Mouse (Mus musculus) limb, embryonic 11.5 days (tissue): ENCODE results near the gene Trim43a. TPM values are rescaled to one million over a fixed set of nuclear protein-coding genes. Genes with fewer than 3 reads are reported as not detected.
"Not testable (repeated sequence)": the region's sequence is repeated elsewhere in the genome, so short reads cannot be mapped to it uniquely, and the experiment has no call there.

ENCODE experiments used
- ATAC-seq: fragments of 200-750 bp; cut with Nextera tagmentation; 2 replicates; pipeline ENCODE4 v1.8.0; 2017; ENCODE audit warnings: low read depth; ENCODE audit not compliant: insufficient number of reproducible peaks, low FRiP score, low TSS enrichment
- DNase-seq: peaks from one replicate; pipeline ENCODE4 v3.0.0-alpha.2; 2015; ENCODE audit warnings: low spot score
- H3K27ac ChIP-seq: fragments of 300-500 bp; sonication (generic); replicated peaks from 2 replicates; pipeline ENCODE4 v1.5.1; 2014; ENCODE audit warnings: low read depth, mild to moderate bottlenecking, low read length
- H3K27me3 ChIP-seq: fragments of 300-500 bp; sonication (generic); 2 replicates; pipeline ENCODE4 v1.6.1; 2014; ENCODE audit warnings: mild to moderate bottlenecking, low read length, mixed read lengths; ENCODE audit not compliant: control insufficient read depth, insufficient read depth
- H3K36me3 ChIP-seq: fragments of 300-500 bp; sonication (generic); 2 replicates; pipeline ENCODE4 v1.6.1; 2014; ENCODE audit warnings: mild to moderate bottlenecking, low read length, moderate library complexity, mixed read lengths; ENCODE audit not compliant: control insufficient read depth, insufficient read depth
- H3K4me1 ChIP-seq: fragments of 300-500 bp; sonication (generic); 2 replicates; pipeline ENCODE4 v1.6.1; 2014; ENCODE audit warnings: low read length, mixed read lengths; ENCODE audit not compliant: control insufficient read depth, insufficient read depth
- H3K4me2 ChIP-seq: fragments of 300-500 bp; sonication (generic); 2 replicates; pipeline ENCODE4 v1.6.1; 2014; ENCODE audit warnings: low read depth, mild to moderate bottlenecking, moderate library complexity; ENCODE audit not compliant: severe bottlenecking
- H3K4me3 ChIP-seq: fragments of 300-500 bp; sonication (generic); 2 replicates; pipeline ENCODE4 v1.5.1; 2014; ENCODE audit warnings: low read depth, low read length
- H3K9ac ChIP-seq: fragments of 300-500 bp; sonication (generic); 2 replicates; pipeline ENCODE4 v1.6.1; 2014; ENCODE audit warnings: mild to moderate bottlenecking, low read length
- H3K9me3 ChIP-seq: fragments of 300-500 bp; sonication (generic); 2 replicates; pipeline ENCODE4 v1.6.1; 2016; ENCODE audit warnings: low read length; ENCODE audit not compliant: control insufficient read depth
- WGBS: fragments of 180-500 bp; shearing (Covaris S2); extraction: QIAGEN DNeasy Blood & Tissue Kit; methylation state at CpG from one replicate; pipeline ENCODE4 v1.1.7; 2014; 5-methylcytosine and 5-hydroxymethylcytosine counted together
- polyA plus RNA-seq: library from polyadenylated mRNA; unstranded; fragments of >200 nt; fragmentation: Nextera tagmentation; extraction: Ambion mirVana; gene quantifications from 2 replicates; pipeline ENCODE4 v1.2.1, GENCODE M21; 2014

Trim43a gene
- polyA plus RNA-seq, 1 experiment from 2014 or later, result not detected

DNA sequence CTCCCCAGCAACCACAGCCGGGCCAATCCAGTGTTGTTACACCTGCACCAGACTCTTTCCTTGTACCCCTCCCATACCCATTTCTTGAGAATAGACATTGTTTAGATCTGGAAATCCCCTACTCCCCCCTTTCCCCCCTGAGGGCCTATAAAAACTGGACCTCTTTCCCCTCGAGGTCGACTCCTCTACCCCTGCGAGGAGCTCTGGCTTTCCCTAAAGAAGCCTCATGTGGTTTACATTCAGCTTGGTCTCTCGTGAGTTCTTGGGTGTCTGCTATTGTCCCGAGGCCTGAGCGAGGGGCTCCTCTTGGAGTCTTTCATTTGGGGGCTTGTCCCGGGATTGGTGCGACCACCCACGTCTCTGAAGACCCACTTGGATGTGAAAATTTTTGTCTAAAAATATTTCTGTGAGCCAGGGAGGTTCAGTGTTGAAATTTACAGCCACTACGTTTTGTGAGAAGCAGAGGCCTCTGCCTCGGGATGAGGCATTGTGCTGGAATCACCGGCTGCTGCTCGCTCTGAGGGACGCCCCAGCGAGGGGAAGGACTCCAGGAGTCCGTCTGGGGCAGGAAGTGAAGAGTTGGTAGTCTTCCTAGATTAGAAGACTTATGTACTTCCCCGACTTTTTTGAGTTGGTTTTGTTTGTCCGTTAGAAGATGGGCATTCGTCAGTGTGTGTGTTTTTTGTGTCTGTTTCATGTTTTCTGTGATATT is 45.3 kb downstream of the Trim43a start:
- not testable (repeated sequence) for H3K9me3 ChIP-seq, DNase-seq, H3K4me1 ChIP-seq, H3K27me3 ChIP-seq, H3K36me3 ChIP-seq, H3K4me3 ChIP-seq, H3K9ac ChIP-seq, H3K27ac ChIP-seq, ATAC-seq, H3K4me2 ChIP-seq
- 77% methylated on average over 13 of the region's 20 CpGs for WGBS

- not testable (repeated sequence) for H3K36me3 ChIP-seq, H3K4me2 ChIP-seq, H3K27ac ChIP-seq, H3K9ac ChIP-seq, H3K4me1 ChIP-seq, DNase-seq, ATAC-seq, H3K27me3 ChIP-seq, H3K9me3 ChIP-seq, H3K4me3 ChIP-seq
- WGBS, result 92% methylated on average over 1 of the region's 1 CpGs
Observed at GRCm38 (mm10) chr9:88638125-88638524, 57.4 kb downstream of the Trim43a start.

Other genes starting within 250 kb of the Trim43a start
- gene Snx14, start 141.9 kb upstream of the Trim43a start, polyA plus RNA-seq, result 19.8 and 21.5 TPM in 2 replicates
- 0.61 and 1.0 TPM in 2 replicates for gene Gm20537, start 124.3 kb upstream of the Trim43a start, polyA plus RNA-seq
- gene Syncrip, start 98.3 kb upstream of the Trim43a start, polyA plus RNA-seq, result 138 and 146 TPM in 2 replicates
- gene Zfp949, start 32.9 kb upstream of the Trim43a start, polyA plus RNA-seq, result 9.0 and 10.3 TPM in 2 replicates
- gene Mthfsl, start 139.4 kb downstream of the Trim43a start, polyA plus RNA-seq, result 27.5 and 29.6 TPM in 2 replicates
- gene Bcl2a1d, start 151.0 kb downstream of the Trim43a start, polyA plus RNA-seq, result not detected in 2 replicates